Mouse (Mus musculus) frontal cortex, adult 2 months (tissue): ENCODE measurements around the gene Tex2. TPM values are rescaled to one million over a fixed set of nuclear protein-coding genes. Genes with fewer than 3 reads are reported as not detected.

Experiments
- DNase-seq, 2 experiments: peaks; one replicate each; pipeline ENCODE4 v3.0.0; 2022; ENCODE audit warnings: low spot score in 1 of 2; ENCODE audit errors: extremely low spot score in 1 of 2
- polyA plus RNA-seq: library from polyadenylated mRNA; depleted of rRNA; stranded (reverse); fragments of >200 nt; gene quantifications from 2 replicates; pipeline ENCODE4 v1.2.3, GENCODE M21; 2012

Tex2 gene
- polyA plus RNA-seq, 1 experiment = 57.7 TPM

DNA sequence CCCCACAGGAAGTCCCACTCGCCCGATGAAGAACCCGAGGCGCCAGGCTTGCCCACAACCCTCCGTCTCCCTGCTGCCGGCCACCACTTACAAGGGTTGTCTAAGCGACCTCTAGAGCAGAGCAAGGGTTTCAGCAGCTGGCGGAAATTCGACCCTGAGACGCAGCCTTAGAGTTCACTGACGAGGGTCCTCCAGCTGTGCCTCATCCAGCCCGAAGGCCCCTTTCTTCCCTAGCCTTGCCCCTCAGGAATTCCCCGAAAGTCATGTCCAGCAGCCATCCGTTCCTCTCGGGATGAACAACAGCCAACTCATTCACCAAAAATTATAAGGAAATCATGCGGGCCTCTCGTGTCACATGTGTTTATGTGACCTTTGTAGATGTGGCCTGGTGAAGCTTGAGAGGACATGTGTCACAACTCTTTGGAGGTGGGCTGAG lies 125.1 kb downstream of the Tex2 start:
- no peak for DNase-seq

DNA sequence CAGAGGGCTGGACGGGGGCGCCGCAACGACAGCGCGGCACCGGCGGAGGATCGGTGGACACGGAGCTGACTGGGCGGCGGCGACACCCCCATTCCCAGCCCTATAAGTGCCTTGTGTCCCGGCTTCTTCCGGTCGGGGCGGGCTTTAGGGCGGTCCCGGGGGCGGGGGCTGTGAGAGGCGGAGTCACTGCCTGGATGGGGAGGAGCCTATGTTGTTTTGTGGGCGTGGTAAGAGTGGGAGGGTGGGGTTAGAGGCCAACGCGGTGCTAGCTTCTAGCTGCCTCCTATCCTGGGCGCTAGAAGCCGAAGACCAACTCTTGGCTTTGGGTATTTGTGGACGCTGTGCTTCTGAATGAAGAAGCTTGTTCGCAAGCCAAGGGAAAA lies 125.5 kb downstream of the Tex2 start, which contains the start of gene Ern1:
Gene Ern1 (minus strand): TSS at position 120 of the 383 bp plus-strand sequence.
- peak; percentile 89 to 96 for DNase-seq

DNA sequence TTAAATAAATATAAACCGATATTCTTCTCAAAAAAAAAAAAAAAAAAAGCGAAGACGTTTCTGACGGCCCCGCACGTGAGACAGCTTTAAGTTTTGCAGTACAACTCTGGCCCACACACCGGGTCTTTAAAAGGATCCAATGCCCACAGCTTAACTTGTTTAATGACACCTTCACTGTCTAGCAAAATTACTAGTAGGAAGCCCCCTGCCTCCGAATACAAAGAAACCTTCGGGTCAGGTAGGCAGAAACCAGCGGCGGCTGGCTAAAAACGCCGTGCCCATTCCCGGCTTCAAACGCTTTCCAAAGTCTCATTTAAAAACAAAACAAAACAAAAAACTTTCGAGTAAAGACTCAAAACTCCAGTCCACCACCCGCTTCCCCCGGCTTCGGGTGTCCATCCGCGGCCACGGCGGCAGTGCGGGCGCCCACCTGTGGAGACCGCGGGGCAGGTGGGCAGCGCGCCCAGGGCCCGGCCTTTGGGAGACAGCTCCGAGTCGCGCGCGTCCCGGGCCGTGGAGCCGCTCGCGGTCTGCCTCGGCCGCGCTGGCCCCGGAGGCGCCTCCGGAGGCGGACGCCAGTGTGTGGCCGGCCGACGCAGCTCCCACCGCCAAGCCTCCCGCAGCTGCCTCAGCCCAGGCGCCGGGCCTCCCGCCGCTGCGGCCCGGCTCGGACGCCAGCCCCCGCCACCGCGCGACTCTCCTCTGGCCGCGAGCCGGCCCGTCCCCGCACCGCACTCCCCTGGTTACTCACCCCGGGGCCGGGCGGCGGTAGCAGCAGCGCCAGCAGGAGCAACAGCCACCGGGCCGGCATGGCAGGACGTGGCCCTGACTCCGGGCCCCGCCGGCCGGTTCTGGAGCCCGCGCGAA lies 126.1 kb downstream of the Tex2 start:
- no peak for DNase-seq

DNA sequence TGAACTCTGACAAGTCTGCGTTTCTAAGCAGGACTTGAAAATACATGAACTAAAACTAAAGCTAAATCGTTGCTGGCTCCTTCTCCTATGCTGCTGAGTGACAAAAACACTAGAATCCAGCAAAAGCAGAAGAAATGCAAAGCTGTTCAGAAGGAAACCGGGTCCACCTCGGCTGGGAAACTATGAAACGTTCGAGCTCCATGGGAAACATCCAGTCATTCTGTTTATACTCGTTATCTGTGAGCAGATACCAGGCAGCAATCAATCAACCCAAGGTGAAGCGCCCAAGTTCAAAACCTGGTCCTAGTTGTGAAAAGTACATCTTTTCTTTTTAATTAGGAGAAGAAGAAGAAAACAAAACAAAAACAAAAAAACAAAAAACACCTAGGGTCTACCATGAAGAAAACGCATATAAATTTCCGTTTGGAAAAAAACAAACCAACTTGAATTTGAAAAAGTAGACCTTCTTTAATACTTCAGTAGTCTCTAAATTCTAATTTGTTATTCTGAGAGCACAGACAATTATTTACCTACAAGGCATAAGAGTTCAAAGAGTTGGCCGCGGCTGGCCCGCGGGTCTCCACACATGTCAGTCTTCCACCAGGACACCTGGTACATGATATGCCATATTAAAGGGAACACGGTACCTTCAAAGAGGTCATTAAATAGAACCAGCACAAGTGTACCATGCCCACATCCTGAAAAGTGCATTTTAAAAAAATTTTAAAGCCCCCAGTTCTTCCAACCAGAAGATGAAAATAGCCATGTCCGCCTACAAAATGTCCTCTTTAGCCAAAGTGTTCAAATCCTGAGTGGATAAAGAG lies 127.0 kb downstream of the Tex2 start:
- no peak for DNase-seq

DNA sequence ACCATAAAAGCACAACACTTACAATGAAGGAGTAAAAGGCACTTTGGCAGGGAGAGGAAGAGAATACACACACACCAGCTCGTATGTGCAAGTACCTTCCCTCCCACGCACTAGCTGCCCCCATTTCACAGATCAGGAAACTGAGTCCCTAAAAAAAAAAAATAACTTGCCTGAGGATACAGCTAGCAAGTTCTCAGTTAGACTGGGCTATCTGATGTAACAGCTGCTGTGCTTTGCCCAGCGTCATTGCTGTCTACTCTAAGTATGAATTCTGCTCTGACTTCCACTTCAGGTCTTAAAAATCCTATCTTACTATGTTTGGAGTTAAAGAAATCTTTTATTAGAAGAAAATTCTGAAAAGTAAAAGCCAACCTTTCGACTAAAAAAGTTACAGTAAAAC lies 127.6 kb downstream of the Tex2 start:
- no peak for DNase-seq

DNA sequence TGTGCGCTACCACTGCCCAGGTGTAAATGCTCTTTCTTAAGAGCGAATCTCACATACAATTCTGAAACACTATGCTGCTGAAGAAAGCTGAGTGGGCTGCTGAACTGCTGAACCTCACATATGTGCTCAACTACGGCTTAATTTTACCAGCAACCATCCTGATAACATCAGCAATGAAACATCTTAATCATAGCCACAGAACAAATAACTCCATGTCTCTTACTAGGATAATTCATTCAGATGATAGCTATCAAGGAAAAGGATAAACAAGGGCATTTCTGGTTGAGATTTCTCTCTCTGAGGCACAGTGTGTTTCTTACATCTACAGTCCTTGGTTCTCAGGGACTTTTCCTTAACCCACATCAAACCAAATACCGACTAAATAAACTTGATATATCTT lies 128.3 kb downstream of the Tex2 start:
- no peak for DNase-seq

DNA sequence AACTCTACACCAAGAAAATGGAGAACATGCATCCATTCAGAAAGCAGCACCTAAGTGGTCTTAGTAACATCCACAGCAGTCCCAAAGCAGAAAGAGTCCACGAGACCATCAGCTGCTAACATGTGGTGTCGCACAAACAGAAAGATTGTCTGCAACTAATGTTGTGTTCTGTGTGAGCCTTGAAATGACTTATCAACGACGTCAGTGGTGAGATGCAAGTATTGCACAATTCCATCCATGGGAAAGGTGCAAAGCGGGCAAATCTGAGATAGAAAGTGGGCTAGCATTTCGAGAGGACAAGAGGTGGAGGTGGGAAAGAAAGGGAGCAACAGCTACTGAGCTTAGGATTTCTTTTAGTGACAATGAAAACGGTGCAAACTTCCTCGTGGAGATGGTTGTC lies 130.4 kb downstream of the Tex2 start:
- no peak for DNase-seq

DNA sequence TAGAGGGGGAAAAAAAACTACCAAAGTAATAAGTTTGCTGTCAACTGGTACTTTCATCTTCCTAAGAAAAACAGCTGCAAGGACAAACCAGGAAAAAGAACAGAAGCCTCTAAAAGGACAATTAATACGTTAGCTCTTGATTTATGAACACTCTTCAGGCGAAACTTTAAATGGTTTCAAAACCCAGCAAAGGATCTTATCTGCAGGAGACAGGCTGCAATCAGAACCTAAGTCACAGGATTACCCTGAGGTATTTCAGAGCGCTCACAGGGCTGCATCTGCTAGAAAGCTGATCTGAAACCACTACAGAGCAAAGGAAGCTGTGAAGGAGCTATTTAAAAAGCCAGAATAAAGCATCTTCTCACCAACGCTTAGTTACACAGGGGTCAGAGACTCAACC lies 131.6 kb downstream of the Tex2 start:
- DNase-seq = no peak

DNA sequence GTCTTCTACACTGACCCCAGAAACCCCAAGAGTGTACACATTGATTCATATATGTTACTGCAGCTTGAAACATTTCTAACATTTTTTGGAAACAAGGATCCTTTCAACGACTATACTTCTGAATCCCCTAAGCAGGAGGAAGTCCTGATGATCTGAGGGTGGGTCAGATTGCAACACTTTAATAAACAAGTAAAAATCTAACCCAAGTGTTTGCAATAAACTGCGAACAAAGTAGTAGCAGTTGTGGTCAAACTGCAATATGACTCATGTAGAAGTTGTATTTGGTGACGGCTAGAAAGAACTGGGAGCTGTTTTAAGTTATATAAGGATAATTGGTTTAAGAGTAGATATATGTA lies 132.7 kb downstream of the Tex2 start:
- DNase-seq = no peak

DNA sequence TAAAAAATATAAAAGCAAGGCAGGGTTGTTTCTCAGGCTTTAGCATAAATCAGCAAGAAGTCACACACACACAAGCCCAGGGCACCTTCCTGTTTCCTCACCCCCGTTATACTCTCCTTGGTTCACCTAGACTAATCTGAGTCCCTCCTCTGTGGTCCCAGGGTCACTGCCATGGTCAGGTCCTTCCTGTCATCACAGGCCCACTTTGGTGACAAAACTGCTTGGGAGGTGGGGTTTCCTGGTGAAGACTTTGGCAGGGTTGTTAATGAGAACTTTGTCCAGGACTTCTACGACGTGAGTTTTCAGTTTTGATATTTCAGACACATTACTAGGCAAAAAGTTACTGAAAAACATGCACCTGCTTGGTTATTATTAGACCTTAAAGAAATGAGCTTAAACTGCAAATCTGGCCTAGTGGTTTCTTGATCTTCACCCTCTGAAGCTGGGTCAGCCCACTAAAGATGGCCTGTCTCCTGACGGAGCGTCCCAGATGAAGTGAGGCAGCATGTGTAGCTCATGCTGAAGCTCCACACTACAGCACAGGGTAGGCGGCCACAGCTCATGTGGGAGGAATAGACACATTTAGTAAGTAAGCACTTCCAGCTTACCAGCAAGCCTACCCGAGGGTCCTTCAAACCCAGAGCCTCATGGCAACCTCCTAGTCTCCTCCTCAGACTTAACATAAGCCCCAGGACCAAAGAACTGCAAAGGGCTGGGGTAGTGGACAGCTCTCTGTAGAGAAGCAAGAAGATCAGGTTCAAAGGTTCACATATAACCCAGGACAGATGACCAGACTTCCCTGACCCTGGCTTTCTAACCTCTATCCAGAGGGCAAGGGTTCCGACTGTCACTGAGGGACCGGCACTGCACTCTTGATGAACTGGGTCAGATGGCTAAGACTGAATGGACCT lies 133.3 kb downstream of the Tex2 start:
- DNase-seq = no peak

DNA sequence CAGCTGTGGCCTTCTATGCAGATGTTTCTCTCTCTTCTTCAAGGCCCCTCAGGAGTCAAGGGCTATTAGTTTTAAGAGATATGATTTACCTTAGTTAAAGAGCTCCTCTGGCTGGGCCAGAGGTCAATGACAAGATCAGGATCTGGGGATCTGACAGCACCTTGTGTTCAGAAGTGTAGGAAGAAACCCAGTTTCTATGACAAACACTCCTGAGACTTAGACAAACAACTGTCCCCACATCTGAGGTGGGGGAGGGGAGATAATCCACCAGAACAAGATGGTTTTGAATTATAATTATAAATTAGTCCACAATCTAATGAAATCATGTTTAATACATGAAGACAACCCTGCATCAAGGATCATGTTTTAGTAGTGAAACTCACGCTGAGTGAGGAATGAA lies 134.5 kb downstream of the Tex2 start:
- no peak for DNase-seq

DNA sequence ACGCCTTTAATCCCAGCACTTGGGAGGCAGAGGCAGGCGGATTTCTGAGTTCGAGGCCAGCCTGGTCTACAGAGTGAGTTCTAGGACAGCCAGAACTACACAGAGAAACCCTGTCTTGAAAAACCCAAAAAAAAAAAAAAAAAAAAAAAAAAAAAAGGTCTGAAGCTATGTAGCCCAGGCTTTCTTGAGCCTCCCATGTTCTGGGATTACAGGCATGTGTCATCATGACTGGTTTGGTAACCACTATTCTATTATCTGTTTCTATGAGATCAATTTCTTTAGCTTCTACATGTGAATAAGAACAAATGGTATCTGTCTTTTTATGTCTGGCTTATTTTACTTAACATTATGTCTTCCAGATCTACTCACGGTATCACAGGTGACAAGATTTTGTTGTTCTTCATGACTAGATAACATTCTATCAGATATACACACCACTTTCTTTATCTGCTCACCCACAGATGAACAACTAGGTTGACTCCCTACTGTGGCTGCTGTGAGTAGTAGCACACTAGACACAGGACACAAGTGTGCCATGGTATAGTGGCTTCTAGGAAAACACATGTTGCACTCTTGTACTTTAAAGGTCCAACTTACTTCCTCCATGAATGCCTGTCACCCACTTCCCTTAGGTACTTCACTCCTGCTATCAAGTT lies 135.6 kb downstream of the Tex2 start:
- DNase-seq = no peak

DNA sequence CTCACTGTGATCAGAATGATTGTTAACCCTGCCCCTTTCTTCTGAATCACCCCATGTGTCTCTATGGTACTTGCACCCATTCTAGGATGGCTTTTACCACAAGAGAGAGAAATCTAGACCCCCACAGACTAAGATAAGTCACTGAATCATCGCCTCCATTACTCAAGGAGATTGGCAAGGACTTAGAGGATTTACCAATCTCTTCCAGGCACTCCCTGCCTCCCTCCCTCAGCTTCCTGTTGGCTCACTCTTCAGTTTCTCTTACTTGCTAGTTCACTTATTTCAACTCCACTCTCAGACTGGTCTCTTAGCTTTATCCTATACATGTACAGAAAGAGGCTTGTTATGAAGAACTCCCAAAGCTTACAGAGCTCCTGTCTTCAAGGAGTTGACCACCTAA lies 137.9 kb downstream of the Tex2 start:
- DNase-seq = no peak

DNA sequence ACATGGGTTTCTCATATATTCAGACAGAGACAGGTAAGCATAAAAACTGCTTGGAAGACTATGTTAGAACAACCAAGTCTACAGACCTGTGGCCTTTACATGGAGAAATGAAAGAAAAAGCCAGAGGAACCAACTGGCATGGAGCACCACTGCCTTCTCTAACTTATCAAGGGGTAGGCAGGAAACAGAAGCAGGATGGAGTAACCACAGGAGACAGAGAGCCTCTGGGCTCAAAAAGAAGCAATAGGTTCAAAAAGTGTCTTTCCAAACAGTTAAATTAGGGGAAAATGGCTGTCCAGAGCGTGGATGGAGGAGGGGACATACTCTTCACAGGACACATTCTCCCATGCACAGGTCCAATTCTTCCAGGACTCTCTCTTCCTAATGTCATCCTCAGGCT lies 141.6 kb downstream of the Tex2 start:
- DNase-seq = no peak

DNA sequence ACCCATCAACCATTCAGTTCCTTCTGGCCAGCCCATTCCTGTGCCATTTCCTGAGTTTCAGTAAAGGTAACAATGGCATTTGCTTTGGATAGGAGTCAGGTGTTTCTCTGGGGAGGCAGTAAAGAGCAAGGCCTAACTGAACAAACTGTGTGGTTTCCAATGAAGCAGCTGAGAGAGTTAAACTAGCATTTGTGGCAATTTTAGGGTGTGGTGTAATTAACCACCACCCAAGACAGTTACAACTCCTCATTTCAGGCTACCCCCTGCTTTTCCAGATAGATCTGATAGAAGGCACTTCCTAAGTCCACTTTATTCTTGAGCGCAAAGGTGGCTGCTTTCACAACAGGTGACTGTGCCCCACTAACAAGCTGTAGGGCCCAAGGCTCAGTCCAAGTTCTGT lies 144.7 kb downstream of the Tex2 start:
- no peak for DNase-seq

DNA sequence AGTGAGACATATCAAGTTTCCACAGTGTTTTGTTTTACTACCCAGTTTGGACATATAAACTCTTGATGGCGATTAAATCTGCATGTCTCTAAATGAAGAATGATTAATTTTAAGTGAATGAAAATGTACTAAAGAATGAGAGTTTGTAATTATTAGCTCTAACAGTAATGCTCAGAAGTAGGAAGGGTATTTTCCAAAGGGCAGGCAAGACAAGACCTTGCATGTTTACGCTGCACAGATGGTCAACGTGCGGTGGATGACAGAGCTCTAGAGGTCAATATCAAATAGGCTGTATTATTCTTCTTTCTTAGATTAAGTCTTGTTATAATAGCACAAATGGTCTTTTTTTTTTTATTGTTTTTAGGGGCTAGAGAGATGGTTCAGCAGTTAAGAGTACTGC lies 147.3 kb downstream of the Tex2 start:
- no peak for DNase-seq

DNA sequence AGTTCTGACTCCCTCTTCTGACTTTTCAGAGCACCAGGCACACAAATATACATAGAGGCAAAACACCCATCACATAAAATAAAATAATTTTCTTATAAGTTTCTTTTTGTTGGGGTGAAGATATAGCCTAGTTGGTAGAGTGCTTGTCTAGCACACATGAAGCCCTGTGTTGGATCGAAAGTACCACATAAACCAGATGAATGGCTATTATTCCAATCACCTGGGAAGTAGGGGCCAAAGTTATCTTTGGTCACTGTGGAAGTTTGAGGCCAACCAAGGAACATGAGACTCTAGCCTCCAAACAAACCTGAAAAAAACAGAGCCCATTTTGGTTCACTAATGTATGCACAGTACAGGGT lies 147.7 kb downstream of the Tex2 start:
- DNase-seq = no peak

DNA sequence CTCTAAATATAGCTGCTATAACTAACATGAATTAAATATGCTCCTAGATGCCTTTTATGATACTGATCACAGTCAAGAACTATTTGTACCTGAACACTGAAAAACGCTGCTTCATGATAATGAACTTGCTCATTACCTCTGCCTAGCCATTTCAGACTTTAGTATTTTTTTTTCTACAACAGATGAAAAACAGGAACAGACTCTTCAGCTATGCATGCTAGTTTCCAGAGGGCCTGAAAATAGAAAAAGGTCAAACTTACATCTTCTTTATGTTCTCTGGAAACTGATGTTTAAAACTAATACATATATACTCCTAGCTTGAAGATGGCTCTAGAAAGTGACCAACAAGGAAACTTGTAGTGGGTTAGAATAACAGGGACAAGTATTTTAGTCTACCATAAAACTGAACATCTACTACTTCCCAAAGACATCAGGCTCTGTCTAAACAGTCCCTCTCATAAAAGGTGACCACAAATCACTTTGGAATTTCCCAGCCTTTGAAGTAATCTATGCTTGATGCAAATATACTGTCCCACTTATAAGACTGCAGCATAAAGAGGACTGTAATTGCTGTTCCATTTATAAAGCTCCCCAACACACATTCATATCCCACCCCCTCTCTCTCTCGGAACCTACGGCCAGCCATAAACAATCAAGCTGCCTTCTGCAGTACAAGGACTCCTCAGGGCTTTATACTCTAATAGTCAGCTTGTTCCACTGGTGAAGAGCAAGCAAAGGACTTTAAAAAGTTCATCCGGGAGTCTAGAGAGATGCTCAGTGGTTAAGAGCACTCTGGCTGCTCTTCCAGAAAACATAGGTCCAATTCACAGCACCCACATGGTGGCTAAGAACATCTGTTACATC lies 148.3 kb downstream of the Tex2 start:
- no peak for DNase-seq

DNA sequence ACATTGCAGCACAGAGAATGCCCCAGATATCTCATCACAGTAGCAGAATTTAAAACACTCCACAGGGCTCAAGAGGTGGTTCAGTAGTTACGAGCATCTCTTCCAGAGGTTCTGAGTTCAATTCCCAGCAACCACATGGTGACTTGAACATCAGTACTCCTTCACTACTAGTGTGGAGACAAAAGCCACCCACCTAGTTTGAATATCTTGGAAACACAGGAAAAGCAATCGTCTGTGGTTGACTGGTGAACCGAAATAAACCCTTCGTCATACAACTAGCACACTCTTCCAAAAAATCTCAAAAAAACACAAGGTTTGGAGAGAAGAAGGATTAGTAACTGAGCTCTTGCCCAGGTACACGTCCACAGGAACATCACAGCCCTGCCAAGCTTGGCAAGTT lies 149.4 kb downstream of the Tex2 start:
- no peak for DNase-seq
